Mouse (Mus musculus) lung, adult 2 months (tissue): ENCODE results near the gene Map2k6. TPM values are rescaled to one million over a fixed set of nuclear protein-coding genes. Genes with fewer than 3 reads are reported as not detected.

Experiments
- DNase-seq: peaks from one replicate; pipeline ENCODE4 v3.0.0; 2022
- H3K4me1 ChIP-seq: fragments of 200-500 bp; 2 replicates; pipeline ENCODE4 v1.6.1; 2011; ENCODE audit warnings: low read length; ENCODE audit not compliant: control insufficient read depth, insufficient read depth
- H3K4me3 ChIP-seq: fragments of 200-500 bp; replicated peaks from 2 replicates; pipeline ENCODE3; 2011; ENCODE audit warnings: low read depth, mild to moderate bottlenecking, control low read depth, low read length; ENCODE audit errors: extremely low read depth
- CTCF ChIP-seq: fragments of 200-500 bp; IDR thresholded peaks from 2 replicates; pipeline ENCODE4 v1.5.1; 2011; ENCODE audit warnings: mild to moderate bottlenecking, low read length, control low read depth; ENCODE audit not compliant: insufficient read depth
- POLR2A ChIP-seq: fragments of 200-500 bp; IDR thresholded peaks from 2 replicates; pipeline ENCODE4 v1.6.1; 2011; ENCODE audit warnings: low read depth, mild to moderate bottlenecking, control low read depth, low read length, borderline replicate concordance; ENCODE audit errors: extremely low read depth
- WGBS: fragments of 180-500 bp; shearing (Covaris S2); methylation state at CpG from one replicate; pipeline ENCODE4 v1.1.7; 2018; 5-methylcytosine and 5-hydroxymethylcytosine counted together
- polyA plus RNA-seq: library from polyadenylated mRNA; depleted of rRNA; stranded (reverse); fragments of >200 nt; gene quantifications from 2 replicates; pipeline ENCODE4 v1.2.3, GENCODE M21; 2012

Gene Map2k6
- polyA plus RNA-seq, 1 experiment: 2.1 TPM

GRCm38 (mm10) chr11:110448726-110449161 is 49.8 kb downstream of the Map2k6 start:
- TF ChIP-seq POLR2A: peak; percentile 16; the same call in 1 of the 2 replicates
- TF ChIP-seq CTCF: no peak
- 33% methylated on average over 12 of the region's 12 CpGs for WGBS
- peak overlapping the region; percentile 8 for H3K4me3 ChIP-seq
- DNase-seq: peak; percentile 10
- H3K4me1 ChIP-seq: peaks cover 2% of the 10 kb centered on the region; the same call in 1 of the 2 replicates

- Histone ChIP-seq H3K4me3 (no peak overlapping the region), H3K4me1 (peaks cover 2% of the 10 kb centered on the region; the same call in 1 of the 2 replicates)
- 54% methylated on average over 11 of the region's 11 CpGs for WGBS
- TF ChIP-seq POLR2A: no peak
- no peak for TF ChIP-seq CTCF
- no peak for DNase-seq
Observed at GRCm38 (mm10) chr11:110449183-110449582, 50.3 kb downstream of the Map2k6 start.

- DNase-seq: no peak
- H3K4me1 ChIP-seq: peaks cover 2% of the 10 kb centered on the region; the same call in 1 of the 2 replicates
- WGBS: 15% methylated on average over 15 of the region's 15 CpGs
- no peak for TF ChIP-seq POLR2A
- TF ChIP-seq CTCF: no peak
- no peak overlapping the region for H3K4me3 ChIP-seq
Observed at GRCm38 (mm10) chr11:110450091-110450757, 51.3 kb downstream of the Map2k6 start.

GRCm38 (mm10) chr11:110450758-110451121 is 51.8 kb downstream of the Map2k6 start:
- DNase-seq: no peak
- no peak overlapping the region for H3K4me3 ChIP-seq
- peaks cover 2% of the 10 kb centered on the region; the same call in 1 of the 2 replicates for H3K4me1 ChIP-seq
- TF ChIP-seq POLR2A (no peak), CTCF (no peak)
- 64% methylated on average over 4 of the region's 4 CpGs for WGBS

GRCm38 (mm10) chr11:110451590-110451989 is 52.7 kb downstream of the Map2k6 start:
- no peak for TF ChIP-seq CTCF
- TF ChIP-seq POLR2A: no peak
- WGBS: 57% methylated on average over 7 of the region's 7 CpGs
- no peak for DNase-seq
- Histone ChIP-seq H3K4me1 (peaks cover 2% of the 10 kb centered on the region; the same call in 1 of the 2 replicates), H3K4me3 (no peak overlapping the region)

- Histone ChIP-seq H3K4me3 (no peak overlapping the region), H3K4me1 (no peaks in the 10 kb centered on the region; the same call in 1 of the 2 replicates)
- no peak for DNase-seq
- 96% methylated on average over 5 of the region's 5 CpGs for WGBS
- TF ChIP-seq CTCF (no peak), POLR2A (no peak)
Observed at GRCm38 (mm10) chr11:110453445-110454154, 54.7 kb downstream of the Map2k6 start.

GRCm38 (mm10) chr11:110457441-110457912 is 58.6 kb downstream of the Map2k6 start:
- H3K4me1 ChIP-seq: no peaks in the 10 kb centered on the region
- 77% methylated on average over 7 of the region's 7 CpGs for WGBS
- no peak overlapping the region for H3K4me3 ChIP-seq
- DNase-seq: no peak
- TF ChIP-seq CTCF: no peak

GRCm38 (mm10) chr11:110460480-110460879 is 61.6 kb downstream of the Map2k6 start:
- DNase-seq: no peak
- Histone ChIP-seq H3K4me3 (no peak overlapping the region), H3K4me1 (0 out of 2 replicates have a peak, but pooled peaks cover 2% of the 10 kb centered on the region)
- WGBS: 52% methylated on average over 2 of the region's 2 CpGs
- TF ChIP-seq POLR2A (no peak), CTCF (no peak)

GRCm38 (mm10) chr11:110461560-110462331 is 62.8 kb downstream of the Map2k6 start:
- no peak overlapping the region for H3K4me3 ChIP-seq
- TF ChIP-seq CTCF (no peak), POLR2A (no peak)
- 91% methylated on average over 17 of the region's 17 CpGs for WGBS
- no peak for DNase-seq
- 0 out of 2 replicates have a peak, but pooled peaks cover 2% of the 10 kb centered on the region for H3K4me1 ChIP-seq
